Mouse (Mus musculus) bone marrow macrophage, adult 2 months (primary cell): ENCODE measurements around the gene Itga9. TPM values are rescaled to one million over a fixed set of nuclear protein-coding genes. Genes with fewer than 3 reads are reported as not detected.

Source experiments
- H3K27ac ChIP-seq: 2 replicates; pipeline ENCODE4 v1.5.1; 2012; ENCODE audit warnings: low read depth, low read length; ENCODE audit not compliant: insufficient read depth
- H3K4me1 ChIP-seq: 2 replicates; pipeline ENCODE4 v1.6.1; 2012; ENCODE audit warnings: low read length; ENCODE audit not compliant: control insufficient read depth, insufficient read depth
- H3K4me3 ChIP-seq: 2 replicates; pipeline ENCODE4 v1.5.1; 2012; ENCODE audit warnings: mild to moderate bottlenecking, low read length, moderate library complexity; ENCODE audit not compliant: insufficient read depth
- CTCF ChIP-seq: IDR thresholded peaks from 2 replicates; pipeline ENCODE4 v1.5.1; 2012; ENCODE audit warnings: low read depth, mild to moderate bottlenecking, low read length, moderate library complexity
- POLR2A ChIP-seq: IDR thresholded peaks from 2 replicates; pipeline ENCODE4 v1.6.1; 2012; ENCODE audit warnings: mild to moderate bottlenecking, low read depth, low read length, borderline replicate concordance
- polyA plus RNA-seq: library from polyadenylated mRNA; stranded (reverse); fragments of >200 nt; gene quantifications from 2 replicates; pipeline ENCODE4 v1.2.4, GENCODE M21; 2012; ENCODE audit not compliant: missing spikeins, insufficient read depth, insufficient read length

The Itga9 gene
- polyA plus RNA-seq, 1 experiment = 5.3 TPM

GRCm38 (mm10) chr9:118943941-118944340 lies 337.5 kb downstream of the Itga9 start:
- TF ChIP-seq POLR2A (no peak), CTCF (no peak)
- H3K4me3 ChIP-seq = no peak overlapping the region
- H3K4me1 ChIP-seq = no peaks in the 10 kb centered on the region
- no peak overlapping the region for H3K27ac ChIP-seq

DNA sequence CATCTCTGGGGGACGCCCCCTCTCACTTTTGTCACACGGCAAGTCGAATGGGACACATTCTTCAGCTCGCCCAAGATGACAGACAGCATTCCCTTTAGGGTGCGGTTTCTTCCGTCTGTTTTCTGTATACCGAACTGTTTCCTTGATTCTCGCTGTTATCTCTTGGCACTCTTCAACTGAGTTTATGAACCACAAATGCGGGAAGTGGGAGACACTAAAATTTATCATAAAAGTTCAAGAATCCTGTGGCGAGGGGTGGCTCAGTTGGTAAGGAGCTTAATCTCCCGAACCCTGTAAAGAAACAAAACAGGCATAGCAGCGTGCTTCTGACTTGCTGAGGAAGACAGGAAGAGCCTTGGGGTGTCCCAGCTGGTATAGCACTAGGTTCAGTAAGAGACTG lies 337.9 kb downstream of the Itga9 start:
- H3K4me3 ChIP-seq = no peak overlapping the region
- no peak overlapping the region for H3K27ac ChIP-seq
- no peaks in the 10 kb centered on the region for H3K4me1 ChIP-seq
- TF ChIP-seq POLR2A (no peak), CTCF (no peak)

- Histone ChIP-seq H3K4me3 (no peak overlapping the region), H3K4me1 (no peaks in the 10 kb centered on the region), H3K27ac (no peak overlapping the region)
- TF ChIP-seq POLR2A (no peak), CTCF (no peak)
These were observed 342.0 kb downstream of the Itga9 start for GRCm38 (mm10) chr9:118948486-118948885.

- no peaks in the 10 kb centered on the region for H3K4me1 ChIP-seq
- TF ChIP-seq POLR2A = no peak
- TF ChIP-seq CTCF = no peak
- H3K4me3 ChIP-seq = no peak overlapping the region
- H3K27ac ChIP-seq = no peak overlapping the region
These were observed 342.6 kb downstream of the Itga9 start for GRCm38 (mm10) chr9:118949124-118949523.

DNA sequence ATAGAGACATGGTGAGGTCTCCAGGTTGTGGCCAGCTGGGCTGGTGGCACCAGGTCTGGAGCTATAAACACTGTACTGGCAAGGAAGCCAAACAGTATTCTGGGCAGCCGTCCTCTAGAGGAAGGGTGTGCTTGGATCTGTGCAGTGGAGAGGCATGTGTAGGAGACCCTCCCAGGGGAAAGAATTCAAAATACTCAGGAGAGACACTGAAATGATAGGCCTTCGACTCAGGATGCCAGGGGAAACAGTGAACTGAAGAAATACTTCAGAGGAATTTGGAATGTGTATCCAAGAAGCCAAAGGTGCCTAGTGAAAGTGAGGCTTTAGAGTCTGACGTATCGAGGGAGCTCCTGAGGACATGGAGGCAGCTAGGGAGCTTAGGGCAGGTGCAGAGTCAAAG lies 343.2 kb downstream of the Itga9 start:
- no peak for TF ChIP-seq CTCF
- no peak for TF ChIP-seq POLR2A
- H3K4me1 ChIP-seq = no peaks in the 10 kb centered on the region

GRCm38 (mm10) chr9:118950061-118950460 lies 343.6 kb downstream of the Itga9 start:
- H3K4me3 ChIP-seq = no peak overlapping the region
- TF ChIP-seq CTCF (no peak), POLR2A (no peak)
- H3K27ac ChIP-seq = no peak overlapping the region
- no peaks in the 10 kb centered on the region for H3K4me1 ChIP-seq

More for the DNA sequence above, 343.2 kb downstream of the Itga9 start:
- no peak overlapping the region for H3K4me3 ChIP-seq
- H3K27ac ChIP-seq = no peak overlapping the region

Other genes with a start within 250 kb of the Itga9 start
- not detected in 2 replicates for gene Eomes, start 128.5 kb upstream of the Itga9 start, polyA plus RNA-seq
- 46.5 and 52.2 TPM in 2 replicates for gene Golga4, start 100.4 kb upstream of the Itga9 start, polyA plus RNA-seq